Mouse (Mus musculus) cerebellum, adult 9-10 months (tissue): Measurements from ENCODE around the gene Glis2.

Experiments
- DNase-seq: peaks from one replicate; pipeline ENCODE4 v3.0.0; 2022

Gene Glis2

GRCm38 (mm10) chr16:4605514-4606131, 11.1 kb downstream of the Glis2 start:
- DNase-seq: no peak

GRCm38 (mm10) chr16:4606431-4607084, 12.0 kb downstream of the Glis2 start:
- DNase-seq: no peak

GRCm38 (mm10) chr16:4607818-4608531, 13.5 kb downstream of the Glis2 start:
- DNase-seq: peak; percentile 91

- DNase-seq: no peak
Observed at GRCm38 (mm10) chr16:4608532-4609059, 14.1 kb downstream of the Glis2 start.

- no peak for DNase-seq
Observed at GRCm38 (mm10) chr16:4611193-4611592, 16.7 kb downstream of the Glis2 start.

- DNase-seq: no peak
Observed at GRCm38 (mm10) chr16:4611676-4612075, 17.2 kb downstream of the Glis2 start.

GRCm38 (mm10) chr16:4613736-4614135, 19.2 kb downstream of the Glis2 start:
- no peak for DNase-seq

GRCm38 (mm10) chr16:4614639-4615038, 20.1 kb downstream of the Glis2 start:
- DNase-seq: no peak

GRCm38 (mm10) chr16:4615297-4615696, 20.8 kb downstream of the Glis2 start:
- no peak for DNase-seq

- DNase-seq: no peak
Observed at GRCm38 (mm10) chr16:4616829-4617228, 22.3 kb downstream of the Glis2 start.

- DNase-seq: no peak
Observed at GRCm38 (mm10) chr16:4624074-4624473, 29.6 kb downstream of the Glis2 start.

- peak; percentile 91 for DNase-seq
Observed at GRCm38 (mm10) chr16:4624481-4625110, 30.1 kb downstream of the Glis2 start, which contains the start of gene Pam16. TSS of gene Pam16 (minus strand) at chr16:4624988.

GRCm38 (mm10) chr16:4627105-4627504, 32.6 kb downstream of the Glis2 start:
- DNase-seq: no peak

GRCm38 (mm10) chr16:4628898-4629419, 34.4 kb downstream of the Glis2 start:
- DNase-seq: no peak

GRCm38 (mm10) chr16:4629950-4630349, 35.4 kb downstream of the Glis2 start:
- DNase-seq: peak; percentile 87

- no peak for DNase-seq
Observed at GRCm38 (mm10) chr16:4632050-4632449, 37.5 kb downstream of the Glis2 start.

GRCm38 (mm10) chr16:4633661-4634060, 39.1 kb downstream of the Glis2 start:
- no peak for DNase-seq

GRCm38 (mm10) chr16:4634681-4635080, 40.2 kb downstream of the Glis2 start:
- DNase-seq: no peak

- DNase-seq: no peak
Observed at GRCm38 (mm10) chr16:4635760-4636159, 41.2 kb downstream of the Glis2 start.

GRCm38 (mm10) chr16:4638891-4639390, 44.4 kb downstream of the Glis2 start:
- no peak for DNase-seq

- DNase-seq: no peak
Observed at GRCm38 (mm10) chr16:4639831-4640237, 45.3 kb downstream of the Glis2 start, which contains the start of the genes Vasn and Dnaja3. TSS of gene Vasn (plus strand) at chr16:4639941. TSS of gene Dnaja3 (plus strand) at chr16:4639989.

- no peak for DNase-seq
Observed at GRCm38 (mm10) chr16:4640267-4641005, 45.9 kb downstream of the Glis2 start.
